Mouse (Mus musculus) c-Kit-positive CD71-positive TER-119-positive erythroid progenitor cells, embryonic 14.5 days (primary cell): ENCODE measurements around the gene Dock8.

Experiments
- DNase-seq: peaks from one replicate; pipeline ENCODE4 v3.0.0-alpha.2; 2013; ENCODE audit warnings: low spot score

Gene Dock8

DNA sequence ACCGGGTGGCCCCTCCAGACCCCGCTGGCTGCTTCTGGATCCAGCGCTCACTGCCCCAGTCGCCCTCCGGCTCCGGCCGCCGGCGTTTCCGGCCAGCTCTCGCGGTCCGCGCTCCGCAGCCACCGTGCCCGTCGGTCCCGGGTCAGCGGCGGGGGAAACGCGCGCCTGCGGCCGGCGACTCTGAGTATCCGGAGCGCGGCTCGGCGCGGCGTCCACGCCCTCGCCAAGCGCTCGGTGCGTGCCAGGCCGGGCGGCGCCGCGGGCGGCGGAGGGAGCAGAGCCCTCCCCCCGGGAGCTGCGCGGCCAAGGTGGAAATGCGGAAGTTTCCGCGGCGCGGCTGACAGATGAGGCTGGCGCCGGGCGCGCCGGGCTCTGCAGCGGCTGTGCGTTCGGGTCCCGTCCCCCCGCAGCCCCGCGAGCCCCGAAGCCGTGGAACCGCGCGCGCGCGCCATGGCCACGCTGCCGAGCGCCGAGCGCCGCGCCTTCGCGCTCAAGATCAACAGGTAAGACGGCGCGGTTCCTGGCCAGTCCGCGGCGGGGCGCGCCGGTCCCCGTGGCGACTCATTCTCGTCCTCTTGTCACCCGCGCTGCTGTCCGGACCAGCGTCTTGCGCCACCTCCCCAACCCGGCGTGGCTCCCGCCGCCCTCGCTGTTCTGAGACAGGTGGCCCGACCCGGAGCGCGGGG, at the start of gene Dock8:
Gene Dock8 (plus strand): TSS at position 334 of the 686 bp plus-strand sequence.
- DNase-seq = peak; percentile 51

DNA sequence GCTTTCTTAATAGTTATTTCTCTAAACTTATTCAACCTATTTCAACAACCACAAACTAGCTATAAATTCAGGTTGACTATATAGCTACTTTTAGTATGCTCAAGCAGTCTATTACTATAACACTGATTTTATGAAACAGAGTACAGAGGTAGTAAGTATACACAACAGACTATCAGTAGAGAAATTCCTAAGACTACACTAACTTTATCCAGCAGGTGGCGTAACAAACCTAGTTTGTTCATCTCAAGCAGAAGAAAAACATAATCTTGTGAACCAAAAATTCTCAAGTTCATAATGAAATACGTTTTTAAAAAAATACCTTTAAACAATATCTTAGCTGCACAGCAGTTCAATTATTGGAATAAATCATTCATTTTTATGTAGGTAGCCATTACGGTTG, 40.8 kb upstream of the Dock8 start:
- peak; percentile 67 for DNase-seq

DNA sequence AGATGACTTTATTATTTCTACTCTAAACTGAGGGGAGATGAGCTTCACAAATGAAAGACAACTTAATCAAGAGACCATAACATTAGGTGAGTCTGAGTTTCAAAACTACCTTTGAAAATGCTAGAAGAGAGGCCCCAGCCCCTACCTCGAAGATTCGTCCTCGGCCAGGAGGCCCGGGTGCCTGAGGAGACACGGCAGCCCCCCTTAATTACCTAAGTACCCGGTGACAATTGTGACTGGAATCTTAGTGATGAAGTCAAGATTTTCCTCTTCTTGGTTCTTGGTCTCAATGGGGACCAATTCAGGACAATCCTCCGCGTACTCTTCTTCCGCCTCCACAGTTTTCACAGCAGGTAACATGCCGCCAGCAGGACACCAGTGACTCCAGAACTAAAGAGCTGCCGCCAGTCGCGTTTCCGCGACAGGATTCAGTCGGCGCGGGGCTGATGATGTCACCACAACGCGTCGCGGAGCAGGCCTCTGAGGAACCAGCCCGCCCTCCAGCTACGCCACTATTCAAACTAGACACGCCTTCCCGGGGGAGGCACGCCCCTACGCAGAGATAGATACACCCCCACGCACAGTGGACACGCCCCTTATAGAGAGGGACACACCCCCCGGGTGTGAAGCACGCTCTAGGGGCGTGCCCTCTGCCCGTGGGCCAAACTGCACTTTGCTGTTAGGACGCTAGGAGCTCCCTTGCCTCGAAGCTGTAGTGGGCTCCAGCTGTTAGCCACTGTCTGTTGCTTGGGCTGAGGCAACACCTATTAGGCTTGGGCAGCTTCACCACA, 38.0 kb upstream of the Dock8 start, which contains the start of gene Cbwd1:
Gene Cbwd1 (minus strand): TSS at position 439 of the 791 bp plus-strand sequence.
- peak; percentile 98 for DNase-seq

DNA sequence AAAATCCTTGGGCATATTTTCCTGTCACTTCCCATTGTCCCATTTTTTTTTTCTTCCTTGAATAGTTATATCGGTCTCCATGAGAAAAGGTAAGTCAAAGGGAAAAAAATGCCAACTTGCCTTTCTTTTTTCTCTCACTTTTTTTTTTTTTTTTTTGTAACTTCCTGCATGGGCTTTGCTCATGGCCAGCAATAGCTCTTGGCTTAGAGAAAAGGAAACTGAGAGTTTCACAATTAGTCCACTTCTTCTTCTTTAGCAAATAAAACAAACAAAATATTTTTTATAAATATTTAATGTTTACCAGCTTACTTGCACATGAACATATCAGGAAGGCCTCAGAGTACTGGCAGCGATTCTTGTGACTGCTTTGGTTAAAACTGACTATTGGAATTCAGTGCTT, 33.1 kb upstream of the Dock8 start:
- no peak for DNase-seq

DNA sequence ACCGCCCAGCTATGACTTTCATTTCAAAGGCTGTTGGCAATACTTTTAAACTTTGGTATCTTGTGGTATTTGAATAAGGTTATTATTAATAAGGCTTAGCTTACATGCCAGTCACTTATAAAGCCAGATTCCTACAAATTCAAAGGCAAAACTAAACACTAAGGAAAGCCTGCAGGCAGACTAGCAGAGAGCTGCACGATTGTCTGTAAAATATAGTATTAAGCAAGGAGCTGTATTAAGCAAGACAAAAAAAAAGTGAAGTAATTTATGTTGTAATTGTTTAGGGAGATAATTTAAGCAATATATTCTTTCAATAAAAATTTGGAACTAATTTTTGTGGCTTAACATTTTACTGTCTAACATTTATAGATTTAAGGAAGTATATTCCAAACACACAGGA, 32.4 kb upstream of the Dock8 start:
- no peak for DNase-seq

DNA sequence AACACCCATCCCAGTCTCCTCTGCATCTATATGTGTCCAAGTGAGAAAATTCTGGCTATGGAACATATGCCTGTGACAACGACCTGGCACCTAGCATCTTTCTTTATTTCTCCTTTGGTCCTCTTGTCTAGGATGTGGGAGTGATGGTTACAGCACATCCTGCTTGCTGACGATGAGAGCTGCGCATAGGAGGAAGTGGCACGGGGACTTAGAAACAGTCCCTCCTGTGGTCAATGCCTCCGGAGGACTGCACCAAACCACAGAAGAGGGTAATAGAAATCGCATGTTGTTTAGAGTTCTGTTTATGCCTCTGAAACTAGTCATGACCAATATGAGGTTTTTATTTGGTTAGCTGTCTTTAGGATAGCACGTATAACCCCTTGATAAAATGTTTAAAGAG, 28.0 kb upstream of the Dock8 start:
- no peak for DNase-seq

DNA sequence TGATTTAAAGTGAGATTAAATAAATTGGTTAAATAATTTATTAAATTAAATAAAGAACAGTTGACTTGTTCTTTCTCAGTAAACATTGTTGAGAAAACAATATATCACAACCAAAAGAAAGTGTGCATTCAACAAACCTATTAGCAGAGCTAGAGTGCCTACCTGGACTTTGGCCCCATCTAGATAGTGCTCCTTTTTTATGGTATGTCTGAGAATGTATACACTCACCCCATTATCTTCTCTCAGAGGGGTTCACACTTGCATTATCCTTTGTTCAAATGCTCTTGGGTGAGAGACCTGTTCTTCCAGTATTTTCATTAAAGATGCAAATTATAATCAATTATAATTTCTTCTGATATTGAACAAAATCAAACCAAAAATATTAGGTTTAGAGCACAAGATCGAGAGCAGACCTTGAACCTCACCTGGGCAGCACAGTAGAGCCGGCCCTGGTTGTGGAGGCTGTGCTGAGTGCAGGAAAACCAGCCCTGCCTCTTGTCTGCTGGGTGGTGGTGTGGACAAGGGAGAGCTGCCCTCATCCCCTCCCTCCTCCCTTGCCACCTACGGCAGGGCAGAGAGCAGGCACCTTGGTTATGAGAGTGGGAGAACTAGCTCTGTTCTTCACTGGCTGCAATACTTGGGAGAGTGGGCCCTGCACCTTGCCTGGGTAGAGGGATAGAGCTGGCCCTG, 26.5 kb upstream of the Dock8 start:
- DNase-seq = no peak

DNA sequence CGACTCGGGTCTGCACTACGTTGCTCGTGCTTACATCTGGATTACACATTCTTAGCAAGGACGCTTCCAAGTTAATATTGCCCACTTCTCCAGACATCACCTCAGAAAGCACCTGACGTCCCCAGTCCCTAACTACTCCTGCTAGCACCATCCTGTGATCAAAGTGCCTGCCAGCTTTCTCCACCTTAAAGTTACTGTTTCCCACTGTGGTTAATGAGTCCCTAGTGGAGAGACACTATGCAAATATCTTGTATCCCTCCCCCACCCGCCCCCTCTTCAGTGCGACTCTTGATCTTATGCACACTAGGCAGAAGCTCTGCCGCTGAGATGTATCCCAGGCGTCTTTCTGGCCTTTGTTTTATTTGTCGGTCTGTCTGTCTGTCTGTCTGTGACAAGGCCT, 21.3 kb upstream of the Dock8 start:
- DNase-seq = no peak

DNA sequence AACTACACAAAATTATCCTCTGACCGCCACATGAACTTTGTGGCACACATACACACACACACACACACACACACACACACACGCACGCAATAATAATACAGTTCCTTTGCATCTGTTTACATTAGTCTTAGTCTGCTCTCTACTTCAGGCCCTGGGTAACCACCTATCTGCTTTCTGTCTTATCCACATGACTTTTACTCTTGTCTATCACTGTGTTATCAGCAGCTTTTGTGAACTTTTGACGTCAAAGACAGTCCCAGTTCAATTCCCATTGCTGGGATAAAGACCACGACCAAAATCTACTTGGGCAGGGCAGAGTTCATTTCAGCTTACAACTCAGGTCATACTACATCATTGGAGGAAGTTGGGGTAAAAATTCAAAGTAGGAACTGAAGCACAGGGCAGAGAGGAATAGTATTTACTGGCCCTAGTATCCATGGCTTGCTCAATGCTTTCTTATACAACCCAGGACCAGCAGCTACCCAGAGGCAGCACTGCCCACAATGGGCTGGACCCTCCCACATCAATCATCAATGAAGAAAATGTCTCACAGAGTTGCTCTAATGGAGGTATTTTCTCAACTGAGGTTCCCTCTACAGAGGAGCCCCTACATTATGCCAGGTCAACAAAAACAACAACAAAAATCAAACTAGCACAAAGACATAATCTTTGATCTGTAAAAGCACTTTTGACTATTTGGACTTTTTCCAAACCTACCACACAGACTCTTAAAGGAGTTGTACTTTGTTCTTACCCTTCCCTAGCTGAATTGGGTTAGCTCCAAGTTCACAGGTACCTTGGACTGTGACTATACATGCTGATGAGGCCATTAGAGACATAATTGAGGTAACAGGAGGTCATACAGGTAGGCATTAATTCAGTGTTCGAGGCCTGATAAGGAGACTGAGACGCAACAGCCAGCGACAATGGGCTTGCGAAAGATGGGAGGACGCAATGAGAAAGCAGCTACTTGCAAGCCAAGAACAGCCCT, 20.2 kb upstream of the Dock8 start:
- DNase-seq = no peak

DNA sequence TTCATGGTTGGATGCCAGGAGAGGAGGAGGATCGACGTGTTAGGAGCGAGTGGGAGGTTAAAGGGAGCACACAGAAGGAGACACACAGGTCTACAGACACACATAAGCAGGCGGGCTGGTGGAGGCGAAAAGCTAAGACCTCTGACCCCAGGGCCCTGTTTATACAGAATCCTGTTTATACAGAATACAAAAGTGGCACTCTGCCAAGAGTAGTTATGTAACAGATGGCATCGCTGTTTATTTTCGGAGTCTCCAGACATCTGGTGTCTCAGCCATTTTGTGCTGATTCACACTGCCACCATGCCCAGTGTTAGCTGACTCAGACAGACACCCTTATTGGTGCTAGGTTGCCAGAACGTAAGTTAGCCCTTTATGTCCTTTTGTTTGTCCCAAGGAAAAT, 18.0 kb upstream of the Dock8 start:
- no peak for DNase-seq

DNA sequence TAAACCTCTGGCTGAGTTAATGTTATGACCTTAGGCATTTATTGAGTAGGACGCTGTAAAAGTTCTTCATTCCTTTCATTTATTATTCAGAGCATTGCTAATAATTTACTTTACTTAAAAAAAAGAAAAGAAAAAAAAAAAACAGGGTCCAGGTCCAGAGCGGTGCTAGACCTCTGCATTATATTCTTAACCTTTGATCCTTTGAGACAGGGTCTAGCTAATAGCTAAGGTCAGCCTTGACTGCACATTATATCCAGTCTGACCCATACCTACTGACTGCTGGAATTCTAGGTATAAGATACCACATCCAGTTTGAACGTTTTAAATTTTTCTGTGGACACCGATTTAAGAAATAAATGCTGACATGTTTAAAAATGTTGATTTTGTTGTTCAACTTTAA, 16.3 kb upstream of the Dock8 start:
- DNase-seq = no peak

DNA sequence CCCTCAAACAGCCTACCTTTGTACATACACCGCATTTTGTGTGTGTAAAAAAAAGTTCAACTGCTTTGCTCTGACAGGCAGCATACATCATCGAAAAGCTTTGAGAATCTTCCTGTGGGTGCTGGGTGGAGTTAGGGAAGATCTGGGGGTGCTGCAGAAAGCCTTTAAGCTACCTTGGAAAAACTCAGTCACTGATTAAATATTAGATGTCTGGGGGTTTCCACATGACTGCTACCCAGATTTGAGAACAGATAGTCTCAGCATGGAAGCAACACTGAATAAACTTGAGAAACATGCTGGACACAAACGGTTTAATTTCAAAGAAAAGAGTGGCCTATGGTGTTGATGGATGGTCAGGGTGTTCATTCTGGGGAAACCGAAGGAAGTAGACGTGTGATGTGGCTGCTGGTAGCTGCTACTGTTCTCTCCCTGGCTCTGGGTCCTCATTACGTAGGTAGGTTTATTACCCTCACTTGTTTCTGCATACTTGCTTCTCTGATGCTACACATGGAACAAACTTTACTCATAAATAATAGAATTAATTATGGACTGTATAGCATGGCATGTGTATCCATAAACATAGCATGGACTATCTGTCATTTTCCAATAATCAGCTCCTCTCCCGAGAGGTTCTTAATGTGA, 15.4 kb upstream of the Dock8 start:
- DNase-seq = no peak

DNA sequence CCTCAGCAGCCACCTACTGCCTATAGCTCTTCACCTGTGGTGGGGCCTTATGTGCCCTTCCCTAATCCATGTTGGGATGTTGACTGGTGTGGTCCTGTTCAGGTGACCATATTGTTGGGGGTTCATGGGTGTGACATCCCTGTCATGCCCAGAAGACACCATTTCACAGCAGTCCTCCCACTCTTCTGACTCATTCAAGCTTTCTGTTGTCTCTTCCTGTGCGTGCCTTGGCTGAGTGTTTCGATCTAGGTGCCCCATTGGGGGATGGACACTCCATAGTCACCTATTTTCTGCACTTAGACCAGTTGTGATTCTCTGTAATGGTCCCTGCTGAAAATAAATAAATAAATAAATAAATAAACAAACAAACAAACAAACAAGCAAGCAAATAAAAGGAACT, 14.3 kb upstream of the Dock8 start:
- no peak for DNase-seq

DNA sequence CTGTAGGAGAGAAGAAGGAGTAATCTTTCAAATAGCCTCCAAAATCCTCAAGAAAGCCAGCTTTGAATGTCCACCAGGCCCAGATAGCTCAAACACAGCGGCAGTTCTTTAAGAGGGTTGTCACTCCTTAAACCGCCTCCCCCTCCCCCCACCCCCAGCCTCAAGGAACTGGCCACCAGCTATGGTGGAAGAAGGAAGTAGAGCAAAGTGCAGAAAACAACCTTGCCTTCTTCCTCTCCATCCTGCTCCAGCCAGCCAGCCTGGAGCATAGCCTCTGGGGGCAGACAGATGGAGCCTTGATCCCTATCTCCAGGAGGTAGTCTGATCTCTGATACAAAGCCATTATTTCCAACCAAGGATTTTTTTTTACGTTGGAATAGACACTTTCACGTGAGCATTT, 12.0 kb upstream of the Dock8 start:
- DNase-seq = no peak

DNA sequence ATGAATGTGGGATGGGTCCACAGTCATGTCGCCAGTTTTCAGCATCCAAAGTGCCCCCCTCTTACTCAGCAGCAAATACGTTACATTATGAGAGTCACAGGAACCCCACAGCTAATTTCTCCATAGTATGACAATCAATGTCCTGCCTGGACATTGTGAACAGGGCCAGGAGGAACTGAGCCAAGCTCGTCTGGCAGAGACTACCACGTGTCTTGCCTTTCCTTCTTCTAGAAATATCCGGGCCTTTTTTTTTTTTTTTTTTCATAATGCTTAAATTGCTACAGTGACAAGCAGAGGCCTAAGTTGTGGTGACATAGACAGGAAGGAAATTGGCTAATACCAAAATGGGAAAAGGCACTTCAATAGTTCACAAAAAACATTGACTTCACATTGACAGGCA, 10.5 kb upstream of the Dock8 start:
- DNase-seq = no peak

DNA sequence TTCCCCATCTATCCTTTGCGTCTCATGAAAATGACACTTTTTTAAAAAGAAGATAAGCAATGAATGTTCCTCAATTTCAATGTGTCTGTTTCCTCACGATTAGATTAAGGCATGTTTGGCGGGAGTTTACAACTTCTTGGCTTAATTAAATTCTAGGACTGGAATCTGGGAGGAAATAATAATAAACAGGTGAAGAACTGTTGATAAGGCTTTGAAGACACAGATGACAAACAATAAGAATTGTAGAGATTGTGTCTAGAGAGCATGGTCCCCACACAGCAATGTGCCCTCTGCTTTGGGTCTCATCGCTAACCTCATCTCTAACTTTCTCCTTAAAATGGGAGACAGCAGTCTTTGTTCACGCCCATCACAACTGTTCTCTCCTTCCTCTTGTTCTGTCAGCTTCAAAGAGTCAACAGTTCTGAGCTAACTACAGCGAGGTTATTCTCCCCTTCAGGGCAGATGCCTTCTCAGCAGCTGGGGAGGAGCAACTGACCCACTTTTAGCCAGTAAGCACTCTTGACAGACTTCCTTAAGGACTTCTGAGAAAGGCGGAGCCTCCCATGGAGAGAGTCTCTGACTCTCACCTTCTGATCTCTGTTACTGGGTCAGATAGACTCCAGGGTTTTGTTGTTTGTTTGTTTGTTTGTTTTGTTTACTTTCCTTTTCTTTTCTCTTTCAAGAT, 9.1 kb upstream of the Dock8 start:
- DNase-seq = peak; percentile 27

DNA sequence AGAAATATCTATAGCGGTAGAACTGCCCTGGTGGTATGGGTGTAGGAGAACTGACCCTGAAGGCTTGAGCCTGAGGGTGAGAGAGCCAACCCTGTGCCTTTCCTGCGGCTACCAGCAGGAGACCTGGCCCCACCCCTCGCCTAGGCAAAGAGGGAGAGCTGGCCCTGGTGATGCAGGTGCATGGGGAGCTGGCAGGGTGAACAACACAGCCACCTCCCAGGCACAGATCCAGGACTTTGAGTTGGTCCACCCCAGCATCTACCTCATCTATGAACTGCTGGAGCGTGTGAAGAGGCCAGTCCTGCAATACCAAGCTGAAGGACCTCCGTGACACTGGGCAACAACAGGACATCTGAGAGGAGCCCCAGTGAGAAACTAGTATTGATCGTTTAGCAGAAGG, 5.8 kb upstream of the Dock8 start:
- no peak for DNase-seq

DNA sequence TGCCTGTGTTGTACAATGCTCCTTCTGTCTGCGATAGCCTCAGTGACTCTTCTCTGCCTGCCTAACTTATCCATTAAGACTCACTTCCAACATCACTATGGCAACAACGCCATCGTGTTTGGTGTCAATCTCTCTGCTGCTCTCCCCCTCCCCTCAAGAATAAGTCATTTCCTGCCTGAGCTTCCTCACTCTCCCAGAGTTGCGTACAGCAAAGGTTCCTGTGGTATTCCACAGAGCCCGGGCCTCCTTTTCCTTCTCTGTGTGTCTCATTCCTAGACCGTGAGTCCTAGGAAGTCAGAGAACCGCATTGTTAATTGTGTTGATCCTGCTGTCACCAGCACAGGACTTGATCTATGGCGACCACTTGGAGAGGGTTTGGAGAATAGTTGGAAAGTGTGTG, 4.4 kb upstream of the Dock8 start:
- DNase-seq = no peak

DNA sequence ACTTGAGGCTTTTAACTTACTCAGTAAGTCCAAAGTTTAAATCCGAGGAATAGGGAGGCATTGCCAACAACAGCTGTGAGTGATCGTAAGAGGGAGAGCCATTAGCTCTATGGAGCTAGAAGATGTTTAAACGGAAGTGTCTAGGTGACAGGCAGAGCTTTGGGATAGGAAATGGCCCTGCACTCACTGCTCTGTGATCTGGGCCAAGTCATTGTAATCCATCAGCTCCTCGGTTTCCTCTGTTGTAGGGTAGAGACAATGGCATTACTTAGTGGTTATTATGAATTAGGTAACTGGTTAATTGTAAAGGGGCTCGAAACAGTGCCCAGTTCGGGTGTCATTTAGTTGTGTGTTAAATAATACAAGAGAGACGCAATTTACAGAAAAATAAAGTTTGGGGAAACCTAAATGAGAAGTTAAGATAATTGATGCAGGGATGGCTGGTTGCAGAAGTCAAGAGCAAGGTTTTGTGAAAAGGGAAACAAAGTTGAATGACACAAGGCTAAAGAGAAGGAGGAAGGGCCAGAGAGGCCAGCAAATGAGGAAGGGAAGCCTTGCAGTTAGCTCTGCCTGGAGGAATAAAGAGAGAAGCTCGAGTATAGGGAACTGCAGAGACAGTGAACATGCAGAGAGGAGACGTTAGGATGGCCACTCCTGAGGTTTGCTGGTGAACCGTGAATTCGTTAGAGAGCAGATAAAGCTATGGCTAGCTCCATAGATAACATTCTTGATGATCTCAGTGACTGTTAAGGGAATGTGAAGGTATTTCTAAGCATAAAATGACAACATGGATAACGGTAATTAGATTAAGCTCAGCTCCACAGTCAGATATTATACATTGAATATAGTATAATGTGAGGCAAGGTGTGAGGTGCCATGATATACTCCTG, 2.3 kb upstream of the Dock8 start:
- DNase-seq = no peak

DNA sequence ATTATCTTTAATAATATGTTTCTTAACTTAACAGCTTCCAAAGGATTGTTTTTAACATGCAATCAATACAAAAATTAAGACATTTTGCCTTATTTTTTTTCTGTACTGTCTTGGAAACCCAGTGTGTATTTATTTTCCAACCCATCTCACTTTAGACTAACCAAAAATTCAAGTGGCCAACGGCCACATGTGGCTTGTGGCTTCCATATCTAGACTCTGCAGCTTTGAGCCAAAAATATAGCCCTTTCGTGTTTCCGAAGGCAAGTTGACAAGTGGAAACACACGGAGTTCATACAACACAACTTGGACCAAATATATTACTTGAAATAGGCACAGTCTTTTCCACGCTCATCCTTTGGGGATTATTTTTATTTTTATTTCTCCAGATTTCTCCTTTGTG, 773 bp upstream of the Dock8 start:
- peak; percentile 28 for DNase-seq
